Mouse (Mus musculus) bone marrow, adult 2 months (tissue): ENCODE results near the gene Fbxl19.

Experiments used
- CTCF ChIP-seq: fragments of 200-500 bp; IDR thresholded peaks from 2 replicates; pipeline ENCODE4 v1.5.1; 2011; ENCODE audit warnings: low read length, control low read depth; ENCODE audit not compliant: control insufficient read depth, insufficient read depth
- POLR2A ChIP-seq: fragments of 200-500 bp; IDR thresholded peaks from 2 replicates; pipeline ENCODE4 v1.6.1; 2011; ENCODE audit warnings: low read depth, mild to moderate bottlenecking, control low read depth, low read length, borderline replicate concordance; ENCODE audit not compliant: control insufficient read depth

- TF ChIP-seq CTCF = no peak
- no peak for TF ChIP-seq POLR2A
Observed at GRCm38 (mm10) chr7:127776878-127777473, 32.6 kb downstream of the Fbxl19 start.
